Mouse (Mus musculus) G1E (cell line): ENCODE measurements around the gene Gm45062. TPM values are rescaled to one million over a fixed set of nuclear protein-coding genes. Genes with fewer than 3 reads are reported as not detected.

ENCODE experiments used
- ATAC-seq: 2 replicates; pipeline ENCODE4 v1.8.0; 2016; ENCODE audit warnings: mild to moderate bottlenecking; ENCODE audit not compliant: insufficient number of reproducible peaks, poor library complexity, low FRiP score, severe bottlenecking; ENCODE audit errors: extremely low read depth
- DNase-seq: peaks from one replicate; pipeline ENCODE4 v3.0.0; 2012; ENCODE audit warnings: low spot score
- H3K27me3 ChIP-seq: 2 replicates; pipeline ENCODE4 v1.6.1; 2012; ENCODE audit warnings: mild to moderate bottlenecking, low read length, inconsistent platforms; ENCODE audit not compliant: insufficient read depth
- H3K36me3 ChIP-seq: replicated peaks from 2 replicates; pipeline ENCODE3; 2012; ENCODE audit warnings: mild to moderate bottlenecking, inconsistent platforms
- H3K4me1 ChIP-seq: 2 replicates; pipeline ENCODE4 v1.6.1; 2012; ENCODE audit warnings: low read depth, low read length, inconsistent platforms, mixed read lengths; ENCODE audit not compliant: insufficient read depth
- H3K4me3 ChIP-seq: 2 replicates; pipeline ENCODE4 v1.5.1; 2012; ENCODE audit warnings: low read depth, mild to moderate bottlenecking, inconsistent platforms, low read length, moderate library complexity, mixed read lengths
- H3K9me3 ChIP-seq: replicated peaks from 2 replicates; pipeline ENCODE4 v1.6.1; 2012; ENCODE audit warnings: inconsistent platforms
- CTCF ChIP-seq: IDR thresholded peaks from 2 replicates; pipeline ENCODE4 v1.5.1; 2012; ENCODE audit warnings: low read depth, low read length, inconsistent platforms, mixed read lengths
- GATA1 ChIP-seq: IDR thresholded peaks from 2 replicates; pipeline ENCODE4 v1.6.1; 2012; ENCODE audit warnings: borderline replicate concordance, low read length, inconsistent platforms, mixed read lengths
- GATA2 ChIP-seq: IDR thresholded peaks from 2 replicates; pipeline ENCODE4 v1.6.1; 2012; ENCODE audit warnings: low read depth, low read length, inconsistent platforms, borderline replicate concordance
- POLR2AphosphoS5 ChIP-seq: IDR thresholded peaks from 2 replicates; pipeline ENCODE4 v1.6.1; 2012; ENCODE audit warnings: low read depth, low read length, inconsistent platforms; ENCODE audit not compliant: insufficient replicate concordance
- TAL1 ChIP-seq: conservative IDR thresholded peaks from 2 replicates; pipeline ENCODE4 v1.6.1; 2012; ENCODE audit warnings: low read depth, low read length, inconsistent platforms, mixed read lengths
- polyA plus RNA-seq: library from polyadenylated mRNA; stranded (reverse); fragments of >175 nt; gene quantifications from 2 replicates; pipeline ENCODE4 v1.2.3, GENCODE M21; 2012
- total RNA-seq, 2 experiments: library from RNA; stranded (forward) in 1 of 2; stranded (reverse) in 1 of 2; fragments of 200-1000 nt in 1 of 2; fragments of >200 nt in 1 of 2; fragmentation: Nextera tagmentation in 1 of 2; gene quantifications; 2 replicates each; pipeline ENCODE4 v1.2.3; 2014 to 2017

The Gm45062 gene
- total and polyA plus RNA-seq, 3 experiments, result 57.6 to 88.3 TPM; not detected in 1

- no peak for ATAC-seq
- no peaks in the 10 kb centered on the region for H3K27me3 ChIP-seq
- peaks cover 56% of the 10 kb centered on the region for H3K4me1 ChIP-seq
- TF ChIP-seq GATA2, result no peak
- TF ChIP-seq POLR2AphosphoS5, result no peak
- TF ChIP-seq CTCF, result no peak
- TF ChIP-seq TAL1, result no peak
- no peak for TF ChIP-seq GATA1
- no peak for DNase-seq
- H3K9me3 ChIP-seq, result no peaks in the 10 kb centered on the region
- no peak overlapping the region for H3K4me3 ChIP-seq
- peaks cover 9% of the 10 kb centered on the region for H3K36me3 ChIP-seq
Measured at GRCm38 (mm10) chr6:8419485-8420186, 160.4 kb downstream of the Gm45062 start.

- no peak for DNase-seq
- Histone ChIP-seq H3K27me3 (no peaks in the 10 kb centered on the region), H3K4me1 (peaks cover 61% of the 10 kb centered on the region), H3K36me3 (peaks cover 9% of the 10 kb centered on the region), H3K9me3 (no peaks in the 10 kb centered on the region), H3K4me3 (no peak overlapping the region)
- ATAC-seq, result no peak
- TF ChIP-seq POLR2AphosphoS5 (no peak), TAL1 (no peak)
Measured at GRCm38 (mm10) chr6:8420187-8420503, 160.9 kb downstream of the Gm45062 start.

- TF ChIP-seq GATA2 (no peak), GATA1 (no peak), POLR2AphosphoS5 (no peak), TAL1 (no peak), CTCF (no peak)
- Histone ChIP-seq H3K4me3 (no peak overlapping the region), H3K27me3 (no peaks in the 10 kb centered on the region), H3K4me1 (peaks cover 74% of the 10 kb centered on the region), H3K36me3 (peaks cover 4% of the 10 kb centered on the region), H3K9me3 (no peaks in the 10 kb centered on the region)
- ATAC-seq, result no peak
- no peak for DNase-seq
Measured at GRCm38 (mm10) chr6:8421421-8421820, 162.2 kb downstream of the Gm45062 start.

- TF ChIP-seq CTCF (no peak), GATA2 (no peak), GATA1 (no peak), TAL1 (no peak), POLR2AphosphoS5 (no peak)
- H3K36me3 ChIP-seq, result peaks cover 6% of the 10 kb centered on the region
- H3K4me3 ChIP-seq, result no peak overlapping the region; the same call in 1 of the 2 replicates
- ATAC-seq (no peak), DNase-seq (no peak)
- no peaks in the 10 kb centered on the region for H3K9me3 ChIP-seq
- no peaks in the 10 kb centered on the region for H3K27me3 ChIP-seq
- peaks cover 73% of the 10 kb centered on the region for H3K4me1 ChIP-seq
Measured at GRCm38 (mm10) chr6:8421959-8422581, 162.8 kb downstream of the Gm45062 start.

GRCm38 (mm10) chr6:8423142-8423541, 163.9 kb downstream of the Gm45062 start:
- Histone ChIP-seq H3K4me1 (peaks cover 79% of the 10 kb centered on the region), H3K9me3 (no peaks in the 10 kb centered on the region), H3K4me3 (no peak overlapping the region; the same call in 1 of the 2 replicates), H3K36me3 (peaks cover 11% of the 10 kb centered on the region), H3K27me3 (no peaks in the 10 kb centered on the region)
- DNase-seq (peak; percentile 47), ATAC-seq (peak; percentile 94)
- TF ChIP-seq TAL1 (peak; percentile 92), CTCF (no peak)

- Histone ChIP-seq H3K27me3 (no peaks in the 10 kb centered on the region), H3K9me3 (no peaks in the 10 kb centered on the region), H3K4me3 (no peak overlapping the region), H3K36me3 (peaks cover 24% of the 10 kb centered on the region), H3K4me1 (peaks cover 46% of the 10 kb centered on the region)
- ATAC-seq (no peak), DNase-seq (no peak)
- no peak for TF ChIP-seq GATA2
- no peak for TF ChIP-seq CTCF
- no peak for TF ChIP-seq POLR2AphosphoS5
- no peak for TF ChIP-seq GATA1
- no peak for TF ChIP-seq TAL1
Measured at GRCm38 (mm10) chr6:8427692-8428091, 168.4 kb downstream of the Gm45062 start.
